Mouse (Mus musculus) intestine, embryonic 14.5 days (tissue): ENCODE data around the gene Angptl1. TPM values are rescaled to one million over a fixed set of nuclear protein-coding genes. Genes with fewer than 3 reads are reported as not detected.

ENCODE experiments used
- ATAC-seq: fragments of 200-750 bp; cut with Nextera tagmentation; replicated peaks from 2 replicates; pipeline ENCODE4 v1.8.0; 2017; ENCODE audit warnings: low read depth, moderate number of reproducible peaks, moderate TSS enrichment, moderate library complexity; ENCODE audit not compliant: low FRiP score, low TSS enrichment
- DNase-seq: peaks from one replicate; pipeline ENCODE4 v3.0.0-alpha.2; 2018; ENCODE audit warnings: low spot score
- H3K27ac ChIP-seq: fragments of 300-500 bp; sonication (generic); 2 replicates; pipeline ENCODE4 v1.5.1; 2014; ENCODE audit warnings: low read depth, mild to moderate bottlenecking, control low read depth
- H3K27me3 ChIP-seq: fragments of 300-500 bp; sonication (generic); replicated peaks from 2 replicates; pipeline ENCODE4 v1.6.1; 2014; ENCODE audit warnings: low read length, control low read depth; ENCODE audit not compliant: control insufficient read depth, insufficient read depth
- H3K36me3 ChIP-seq: fragments of 300-500 bp; sonication (generic); 2 replicates; pipeline ENCODE4 v1.6.1; 2014; ENCODE audit warnings: low read length, control low read depth; ENCODE audit not compliant: control insufficient read depth, insufficient read depth
- H3K4me1 ChIP-seq: fragments of 300-500 bp; sonication (generic); replicated peaks from 2 replicates; pipeline ENCODE4 v1.6.1; 2014; ENCODE audit warnings: low read length, control low read depth, mixed read lengths; ENCODE audit not compliant: control insufficient read depth, insufficient read depth
- H3K4me2 ChIP-seq: fragments of 300-500 bp; sonication (generic); 2 replicates; pipeline ENCODE4 v1.6.1; 2014; ENCODE audit warnings: low read length
- H3K4me3 ChIP-seq: fragments of 300-500 bp; sonication (generic); 2 replicates; pipeline ENCODE4 v1.5.1; 2014; ENCODE audit warnings: low read depth, low read length, control low read depth, mixed read lengths
- H3K9ac ChIP-seq: fragments of 300-500 bp; sonication (generic); 2 replicates; pipeline ENCODE4 v1.6.1; 2014; ENCODE audit warnings: mild to moderate bottlenecking, low read length
- H3K9me3 ChIP-seq: fragments of 300-500 bp; sonication (generic); 2 replicates; pipeline ENCODE4 v1.6.1; 2016; ENCODE audit warnings: low read length, control low read depth; ENCODE audit not compliant: control insufficient read depth
- WGBS: fragments of 180-500 bp; shearing (Covaris S2); extraction: QIAGEN DNeasy Blood & Tissue Kit; methylation state at CpG from one replicate; pipeline ENCODE4 v1.1.7; 2014; 5-methylcytosine and 5-hydroxymethylcytosine counted together
- polyA plus RNA-seq: library from polyadenylated mRNA; unstranded; fragments of >200 nt; fragmentation: Nextera tagmentation; extraction: Ambion mirVana; gene quantifications from 2 replicates; pipeline ENCODE4 v1.2.1, GENCODE M21; 2014

Gene Angptl1
- polyA plus RNA-seq, result 38.7 and 45.9 TPM in 2 replicates

- DNase-seq (no peak), ATAC-seq (0 out of 2 replicates have a peak, but pooled peaks have one; percentile 65)
- Histone ChIP-seq H3K27me3 (no peaks in the 10 kb centered on the region), H3K9ac (peak within 1 kb of the TSS; percentile 56), H3K4me2 (peak within 1 kb of the TSS; percentile 55), H3K4me1 (peaks cover 15% of the 10 kb centered on the region), H3K4me3 (peak within 1 kb of the TSS; percentile 48), H3K36me3 (no peaks in the 10 kb centered on the region), H3K9me3 (no peaks in the 10 kb centered on the region), H3K27ac (peak within 1 kb of the TSS; percentile 81)
- WGBS, result 18% methylated on average over 4 of the region's 4 CpGs
Measured at GRCm38 (mm10) chr1:156838177-156838576, at the start of gene Angptl1. Gene Angptl1, plus strand, starts transcription at chr1:156838562.

- Histone ChIP-seq H3K9ac (no peak overlapping the region), H3K27me3 (no peaks in the 10 kb centered on the region), H3K27ac (peak overlapping the region; percentile 49), H3K4me1 (peaks cover 7% of the 10 kb centered on the region), H3K36me3 (no peaks in the 10 kb centered on the region), H3K4me2 (no peak overlapping the region), H3K4me3 (no peak overlapping the region), H3K9me3 (no peaks in the 10 kb centered on the region)
- ATAC-seq (no peak), DNase-seq (no peak)
- WGBS, result 18% methylated on average over 5 of the region's 5 CpGs
Measured at GRCm38 (mm10) chr1:156789844-156790490, 48.4 kb upstream of the Angptl1 start.

- H3K27me3 ChIP-seq, result no peaks in the 10 kb centered on the region
- no peak overlapping the region for H3K27ac ChIP-seq
- no peaks in the 10 kb centered on the region for H3K36me3 ChIP-seq
- no peaks in the 10 kb centered on the region for H3K9me3 ChIP-seq
- ATAC-seq, result no peak
- no peaks in the 10 kb centered on the region for H3K4me1 ChIP-seq
- no peak overlapping the region for H3K4me2 ChIP-seq
- H3K4me3 ChIP-seq, result no peak overlapping the region
- WGBS, result 60% methylated on average over 9 of the region's 9 CpGs
- H3K9ac ChIP-seq, result no peak overlapping the region
- no peak for DNase-seq
Measured at GRCm38 (mm10) chr1:156796251-156796650, 42.1 kb upstream of the Angptl1 start.

GRCm38 (mm10) chr1:156801276-156801675 lies 37.1 kb upstream of the Angptl1 start:
- Histone ChIP-seq H3K4me3 (no peak overlapping the region), H3K27ac (no peak overlapping the region)

GRCm38 (mm10) chr1:156808332-156808731 lies 30.0 kb upstream of the Angptl1 start:
- no peaks in the 10 kb centered on the region for H3K27me3 ChIP-seq
- H3K9me3 ChIP-seq, result no peaks in the 10 kb centered on the region
- DNase-seq (peak; percentile 51), ATAC-seq (peak; percentile 60)
- H3K36me3 ChIP-seq, result peaks cover 7% of the 10 kb centered on the region; the same call in 1 of the 2 replicates
- H3K4me2 ChIP-seq, result no peak overlapping the region
- H3K9ac ChIP-seq, result no peak overlapping the region
- WGBS, result 57% methylated on average over 10 of the region's 10 CpGs
- H3K27ac ChIP-seq, result peak overlapping the region; percentile 33; the same call in 1 of the 2 replicates
- no peak overlapping the region for H3K4me3 ChIP-seq
- peaks cover 3% of the 10 kb centered on the region; the same call in 1 of the 2 replicates for H3K4me1 ChIP-seq

More at GRCm38 (mm10) chr1:156801276-156801675, 37.1 kb upstream of the Angptl1 start:
- H3K27me3 ChIP-seq, result no peaks in the 10 kb centered on the region
- no peaks in the 10 kb centered on the region for H3K36me3 ChIP-seq
- DNase-seq (no peak), ATAC-seq (no peak)
- no peak overlapping the region for H3K9ac ChIP-seq
- H3K9me3 ChIP-seq, result no peaks in the 10 kb centered on the region
- 75% methylated on average over 6 of the region's 6 CpGs for WGBS
- H3K4me2 ChIP-seq, result no peak overlapping the region
- 0 out of 2 replicates have a peak, but pooled peaks cover under 1% of the 10 kb centered on the region for H3K4me1 ChIP-seq

- H3K9me3 ChIP-seq, result no peaks in the 10 kb centered on the region
- no peak overlapping the region for H3K4me2 ChIP-seq
- no peak overlapping the region for H3K9ac ChIP-seq
- no peak overlapping the region for H3K27ac ChIP-seq
- 74% methylated on average over 7 of the region's 7 CpGs for WGBS
- no peaks in the 10 kb centered on the region; the same call in 1 of the 2 replicates for H3K4me1 ChIP-seq
- DNase-seq, result peak; percentile 48
- peaks cover 15% of the 10 kb centered on the region for H3K36me3 ChIP-seq
- no peaks in the 10 kb centered on the region for H3K27me3 ChIP-seq
- no peak overlapping the region for H3K4me3 ChIP-seq
- ATAC-seq, result no peak
Measured at GRCm38 (mm10) chr1:156811928-156812327, 26.4 kb upstream of the Angptl1 start.

- no peak for ATAC-seq
- H3K4me3 ChIP-seq, result no peak overlapping the region
- no peaks in the 10 kb centered on the region; the same call in 1 of the 2 replicates for H3K4me1 ChIP-seq
- peaks cover 22% of the 10 kb centered on the region for H3K36me3 ChIP-seq
- H3K9ac ChIP-seq, result no peak overlapping the region
- H3K4me2 ChIP-seq, result no peak overlapping the region
- no peaks in the 10 kb centered on the region for H3K27me3 ChIP-seq
- DNase-seq, result peak; percentile 48
- WGBS, result 41% methylated on average over 8 of the region's 8 CpGs
- H3K9me3 ChIP-seq, result no peaks in the 10 kb centered on the region
- H3K27ac ChIP-seq, result no peak overlapping the region
Measured at GRCm38 (mm10) chr1:156812716-156813115, 25.6 kb upstream of the Angptl1 start.

- no peak for ATAC-seq
- Histone ChIP-seq H3K27me3 (no peaks in the 10 kb centered on the region), H3K4me2 (no peak overlapping the region), H3K9ac (no peak overlapping the region), H3K4me1 (no peaks in the 10 kb centered on the region; the same call in 1 of the 2 replicates), H3K4me3 (no peak overlapping the region), H3K9me3 (no peaks in the 10 kb centered on the region), H3K27ac (no peak overlapping the region), H3K36me3 (peaks cover 25% of the 10 kb centered on the region)
- peak; percentile 36 for DNase-seq
- 48% methylated on average over 6 of the region's 6 CpGs for WGBS
Measured at GRCm38 (mm10) chr1:156813485-156813884, 24.9 kb upstream of the Angptl1 start.

- Histone ChIP-seq H3K9ac (no peak overlapping the region), H3K4me3 (no peak overlapping the region), H3K9me3 (no peaks in the 10 kb centered on the region), H3K4me1 (no peaks in the 10 kb centered on the region), H3K36me3 (peaks cover 25% of the 10 kb centered on the region), H3K27me3 (no peaks in the 10 kb centered on the region), H3K4me2 (no peak overlapping the region), H3K27ac (no peak overlapping the region)
- WGBS, result 100% methylated on average over 1 of the region's 1 CpGs
- ATAC-seq, result no peak
- DNase-seq, result peak; percentile 21
Measured at GRCm38 (mm10) chr1:156819236-156819635, 19.1 kb upstream of the Angptl1 start.
